ENCODE assay signal across 9 mouse cellular contexts in the genomic region with DNA sequence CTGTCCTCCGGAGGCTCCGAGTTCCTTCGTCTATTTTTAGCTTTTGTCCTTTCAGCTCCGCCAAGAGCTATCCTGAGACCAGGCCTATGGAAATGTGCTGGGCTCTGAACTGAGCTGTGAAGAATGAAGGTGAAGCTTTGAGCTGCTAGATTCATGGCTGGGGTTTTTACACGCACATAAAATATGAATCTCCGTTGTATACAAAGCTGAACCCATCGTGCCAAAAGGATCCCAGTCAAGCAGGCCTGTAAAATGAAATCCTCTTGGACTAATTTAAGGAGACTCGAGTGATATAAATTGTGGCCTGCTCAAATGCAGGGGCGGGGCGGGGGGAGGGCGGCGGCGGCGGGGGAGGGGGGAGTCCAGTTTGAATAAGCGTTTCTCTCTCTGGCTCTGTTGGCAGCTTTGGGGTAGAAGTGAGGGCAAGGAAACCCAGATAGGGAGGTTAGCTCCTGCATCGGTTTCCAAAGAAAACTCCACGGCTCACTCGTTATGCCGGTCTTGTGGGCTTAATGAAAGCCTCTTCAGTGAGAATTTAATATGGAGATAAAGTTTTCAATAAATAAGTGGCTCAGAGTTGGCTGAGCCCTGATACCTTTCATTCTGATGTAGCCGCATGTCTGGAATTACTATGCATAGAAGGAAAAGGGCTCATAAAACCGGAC.
DNase-seq lines count a peak whose midpoint lies in the region; ATAC-seq and TF ChIP-seq lines count a peak whose summit lies in the region.
"Had no signal": no experiment of that assay in that cellular context is flagged by ENCODE, and none has a peak within 500 bp of the region (broad histone marks: within the 10 kb centered on the region; RNA-seq: fewer than 3 reads in every experiment).

No protein-coding gene starts in this region.

- ATAC-seq in lung, embryonic 15.5 days (ENCODE audit: borderline replicate concordance, extremely low read depth, low FRiP score, low TSS enrichment) = peak; percentile 57; the same call in 1 of the 2 replicates
- peak; percentile 63; the same call in 1 of the 2 replicates for ATAC-seq in forebrain, embryonic 12.5 days (ENCODE audit: low FRiP score)
- ATAC-seq in hindbrain, embryonic 13.5 days (ENCODE audit: low FRiP score) = no peak
- peak; percentile 69 for ATAC-seq in limb, embryonic 11.5 days (ENCODE audit: insufficient number of reproducible peaks, low FRiP score, low TSS enrichment, low read depth)
- ATAC-seq in megakaryocyte progenitor cell, adult 5-6 weeks (replicated peaks; ENCODE audit: poor library complexity) = no peak

- H3K9me3 ChIP-seq in lung, embryonic 15.5 days = no peaks in the 10 kb centered on the region
- no peaks in the 10 kb centered on the region for H3K9me3 ChIP-seq in forebrain, embryonic 12.5 days
- H3K9me3 ChIP-seq in hindbrain, embryonic 13.5 days = no peaks in the 10 kb centered on the region
- no peaks in the 10 kb centered on the region; the same call in 1 of the 2 replicates for H3K9me3 ChIP-seq in limb, embryonic 11.5 days (ENCODE audit: control insufficient read depth, low read length)

- TF ChIP-seq POLR2A in olfactory bulb, adult 2 months (IDR thresholded peaks at IDR 0.05; ENCODE audit: insufficient read depth, low read depth, low read length) = no peak

- peak overlapping the region; percentile 45 for H3K4me2 ChIP-seq in lung, embryonic 15.5 days
- H3K4me2 ChIP-seq in forebrain, embryonic 12.5 days = peak overlapping the region; percentile 42
- H3K4me2 ChIP-seq in hindbrain, embryonic 13.5 days = peak overlapping the region; percentile 36
- peak overlapping the region; percentile 10 for H3K4me2 ChIP-seq in limb, embryonic 11.5 days (ENCODE audit: low read depth, severe bottlenecking)

- TF ChIP-seq CTCF in olfactory bulb, adult 2 months (IDR thresholded peaks at IDR 0.05; ENCODE audit: insufficient read depth, low read depth, low read length) = no peak

- H3K27ac ChIP-seq in lung, embryonic 15.5 days = peak overlapping the region; percentile 76
- H3K27ac ChIP-seq in forebrain, embryonic 12.5 days = no peak overlapping the region; the same call in 1 of the 2 replicates
- H3K27ac ChIP-seq in hindbrain, embryonic 13.5 days = peak overlapping the region; percentile 48; the same call in 1 of the 2 replicates
- peak overlapping the region; percentile 38; the same call in 1 of the 2 replicates for H3K27ac ChIP-seq in limb, embryonic 11.5 days (replicated peaks; ENCODE audit: low read depth, low read length)
- 0 out of 2 replicates have a peak overlapping the region, but pooled peaks have one; percentile 29 for H3K27ac ChIP-seq in olfactory bulb, adult 2 months (ENCODE audit: insufficient read depth, low read depth, low read length)
- H3K27ac ChIP-seq: heart, adult 2 months had no signal

- peak overlapping the region; percentile 5; the same call in 1 of the 2 replicates for H3K4me3 ChIP-seq in lung, embryonic 15.5 days
- H3K4me3 ChIP-seq in forebrain, embryonic 12.5 days (replicated peaks) = no peak overlapping the region
- no peak overlapping the region for H3K4me3 ChIP-seq in hindbrain, embryonic 13.5 days
- no peak overlapping the region for H3K4me3 ChIP-seq in limb, embryonic 11.5 days (ENCODE audit: low read depth, low read length)
- H3K4me3 ChIP-seq in olfactory bulb, adult 2 months (ENCODE audit: insufficient read depth, low read depth, low read length) = no peak overlapping the region
- H3K4me3 ChIP-seq: heart, adult 2 months had no signal

- peaks cover 14% of the 10 kb centered on the region for H3K4me1 ChIP-seq in lung, embryonic 15.5 days
- H3K4me1 ChIP-seq in forebrain, embryonic 12.5 days = peaks cover 15% of the 10 kb centered on the region
- peaks cover 17% of the 10 kb centered on the region for H3K4me1 ChIP-seq in hindbrain, embryonic 13.5 days (replicated peaks)
- peaks cover 8% of the 10 kb centered on the region for H3K4me1 ChIP-seq in limb, embryonic 11.5 days (ENCODE audit: control insufficient read depth, insufficient read depth, low read length)
- H3K4me1 ChIP-seq in olfactory bulb, adult 2 months (ENCODE audit: control insufficient read depth, insufficient read depth, low read length) = peaks cover 2% of the 10 kb centered on the region; the same call in 1 of the 2 replicates

- H3K27me3 ChIP-seq in lung, embryonic 15.5 days = no peaks in the 10 kb centered on the region
- H3K27me3 ChIP-seq in forebrain, embryonic 12.5 days = no peaks in the 10 kb centered on the region
- no peaks in the 10 kb centered on the region for H3K27me3 ChIP-seq in hindbrain, embryonic 13.5 days
- H3K27me3 ChIP-seq in limb, embryonic 11.5 days (ENCODE audit: control insufficient read depth, insufficient read depth, low read length) = no peaks in the 10 kb centered on the region

- DNase-seq in lung, postnatal 4 days = no peak
- DNase-seq in limb, embryonic 11.5 days (ENCODE audit: low spot score) = peak; percentile 53
- DNase-seq in natural killer cell, adult 2 months (ENCODE audit: low spot score in 2 of 2) = no peak

- no peak overlapping the region for H3K9ac ChIP-seq in lung, embryonic 15.5 days
- peak overlapping the region; percentile 21; the same call in 1 of the 2 replicates for H3K9ac ChIP-seq in forebrain, embryonic 12.5 days
- no peak overlapping the region for H3K9ac ChIP-seq in hindbrain, embryonic 13.5 days
- H3K9ac ChIP-seq in limb, embryonic 11.5 days (ENCODE audit: low read length) = no peak overlapping the region

- WGBS in lung, embryonic 15.5 days = 8% methylated on average over 21 of the region's 21 CpGs
- WGBS in forebrain, embryonic 12.5 days = 17% methylated on average over 21 of the region's 21 CpGs
- WGBS in hindbrain, embryonic 13.5 days = 20% methylated on average over 21 of the region's 21 CpGs
- WGBS in limb, embryonic 11.5 days = 23% methylated on average over 21 of the region's 21 CpGs
- 23% methylated on average over 21 of the region's 21 CpGs for WGBS in olfactory bulb, adult 2 months

- H3K36me3 ChIP-seq in lung, embryonic 15.5 days = no peaks in the 10 kb centered on the region
- no peaks in the 10 kb centered on the region for H3K36me3 ChIP-seq in forebrain, embryonic 12.5 days (replicated peaks)
- H3K36me3 ChIP-seq in hindbrain, embryonic 13.5 days = no peaks in the 10 kb centered on the region
- no peaks in the 10 kb centered on the region for H3K36me3 ChIP-seq in limb, embryonic 11.5 days (ENCODE audit: control insufficient read depth, insufficient read depth, low read length)

Comparison
In these comparisons a context has a peak if more than half of its experiments do, and no peak if none do; other contexts are left out.
1. ATAC-seq: peak in lung, embryonic 15.5 days (single experiment), forebrain, embryonic 12.5 days (single experiment) and limb, embryonic 11.5 days (single experiment); none in hindbrain, embryonic 13.5 days (single experiment) and megakaryocyte progenitor cell, adult 5-6 weeks (single experiment).
2. Peak in every context shown above with its lines, with median percentiles within 50 percentile points of each other: H3K4me2 ChIP-seq.